Mouse (Mus musculus) brain, embryonic 14.5 days (tissue): Measurements from ENCODE around the gene Cd40.

Experiments
- CTCF ChIP-seq: fragments of 200-500 bp; IDR thresholded peaks from 2 replicates; pipeline ENCODE4 v1.5.1; 2012; ENCODE audit warnings: inconsistent platforms, mild to moderate bottlenecking, moderate library complexity, borderline replicate concordance; ENCODE audit not compliant: insufficient read depth, insufficient read length; ENCODE audit errors: extremely low read depth
- POLR2A ChIP-seq: fragments of 200-500 bp; IDR thresholded peaks from 2 replicates; pipeline ENCODE4 v1.6.1; 2012; ENCODE audit warnings: mild to moderate bottlenecking, inconsistent platforms, borderline replicate concordance; ENCODE audit not compliant: poor library complexity, insufficient read depth, insufficient read length, severe bottlenecking; ENCODE audit errors: extremely low read depth

GRCm38 (mm10) chr2:165009581-165009980 is 45.8 kb upstream of the Cd40 start:
- TF ChIP-seq CTCF (no peak), POLR2A (no peak)
